ENCODE assay signal across 28 mouse cellular contexts in the genomic region with DNA sequence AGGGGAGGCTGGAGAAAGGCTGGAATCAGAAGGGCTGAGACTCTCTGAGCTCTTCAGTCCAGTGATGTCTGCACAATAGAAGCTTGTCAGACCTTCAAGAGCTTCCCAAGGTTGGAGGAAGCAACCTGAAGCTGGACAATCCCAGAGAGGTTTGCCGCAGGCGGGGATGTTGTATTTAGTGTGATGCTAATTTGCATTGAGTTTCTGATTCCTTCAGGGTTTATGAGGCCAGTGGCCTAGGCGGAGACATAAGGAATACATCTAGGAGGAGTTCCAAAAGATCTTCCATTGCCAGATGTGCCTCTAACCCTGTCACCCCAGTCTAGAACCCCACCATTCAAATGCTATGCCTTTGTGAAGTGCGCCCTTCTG.
"Had no signal": no experiment of that assay in that cellular context is flagged by ENCODE, and none has a peak within 500 bp of the region (broad histone marks: within the 10 kb centered on the region; RNA-seq: fewer than 3 reads in every experiment).

No protein-coding gene starts in this region.

- H3K27me3 ChIP-seq: embryonic facial prominence, embryonic 12.5 days; embryonic facial prominence, embryonic 13.5 days; embryonic facial prominence, embryonic 15.5 days; forebrain, embryonic 13.5 days; forebrain, embryonic 15.5 days had no signal

- DNase-seq: cerebellum, adult 2 months; cerebellum, adult 8-10 months; cerebellum, adult 9-10 months; cerebellum, adult 9-11 months; cerebellum, postnatal 10 days; cerebellum, postnatal 14 days; cerebellum, postnatal 25 days; cerebellum, postnatal 36 days; embryo, embryonic 11 days; forebrain, postnatal 0 days; gastrocnemius, adult 2 months; gastrocnemius, postnatal 10 days; gastrocnemius, postnatal 14 days; gastrocnemius, postnatal 25 days; gastrocnemius, postnatal 36 days; heart, adult 18-20 months; heart, adult 2 months had no signal

- H3K9ac ChIP-seq: embryonic facial prominence, embryonic 12.5 days; embryonic facial prominence, embryonic 13.5 days; embryonic facial prominence, embryonic 15.5 days; forebrain, embryonic 12.5 days; forebrain, embryonic 13.5 days; forebrain, embryonic 15.5 days; forebrain, postnatal 0 days had no signal

- H3K36me3 ChIP-seq: embryonic facial prominence, embryonic 10.5 days; embryonic facial prominence, embryonic 12.5 days; embryonic facial prominence, embryonic 13.5 days; embryonic facial prominence, embryonic 15.5 days; forebrain, embryonic 10.5 days; forebrain, embryonic 12.5 days; forebrain, embryonic 15.5 days had no signal

- H3K27ac ChIP-seq: embryonic facial prominence, embryonic 10.5 days; embryonic facial prominence, embryonic 12.5 days; embryonic facial prominence, embryonic 13.5 days; embryonic facial prominence, embryonic 15.5 days; forebrain, embryonic 10.5 days; forebrain, embryonic 12.5 days; forebrain, embryonic 13.5 days; forebrain, embryonic 15.5 days; gastrocnemius, adult 2 months; heart, adult 2 months had no signal

- H3K4me1 ChIP-seq: embryonic facial prominence, embryonic 13.5 days; embryonic facial prominence, embryonic 15.5 days had no signal

- H3K9me3 ChIP-seq: embryonic facial prominence, embryonic 10.5 days; embryonic facial prominence, embryonic 12.5 days; embryonic facial prominence, embryonic 13.5 days; embryonic facial prominence, embryonic 15.5 days; forebrain, embryonic 12.5 days; forebrain, embryonic 15.5 days had no signal

- H3K4me3 ChIP-seq: embryonic facial prominence, embryonic 10.5 days; embryonic facial prominence, embryonic 12.5 days; embryonic facial prominence, embryonic 13.5 days; embryonic facial prominence, embryonic 15.5 days; erythroblast, embryonic 14.5 days; forebrain, embryonic 10.5 days; forebrain, embryonic 12.5 days; forebrain, embryonic 13.5 days; forebrain, embryonic 15.5 days; gastrocnemius, adult 2 months; heart, adult 2 months had no signal

- H3K4me2 ChIP-seq: embryonic facial prominence, embryonic 12.5 days; embryonic facial prominence, embryonic 13.5 days; embryonic facial prominence, embryonic 15.5 days; forebrain, embryonic 12.5 days; forebrain, embryonic 13.5 days; forebrain, embryonic 15.5 days had no signal

- ATAC-seq: forebrain, embryonic 14.5 days; forebrain, embryonic 15.5 days; forebrain, embryonic 16.5 days had no signal
